Mouse (Mus musculus) olfactory bulb, adult 2 months (tissue): ENCODE measurements around the gene 4930544D05Rik.

Source experiments
- CTCF ChIP-seq: fragments of 200-500 bp; IDR thresholded peaks from 2 replicates; pipeline ENCODE4 v1.5.1; 2012; ENCODE audit warnings: low read depth, mild to moderate bottlenecking, low read length, moderate library complexity; ENCODE audit not compliant: insufficient read depth
- POLR2A ChIP-seq: fragments of 200-500 bp; IDR thresholded peaks from 2 replicates; pipeline ENCODE4 v1.6.1; 2012; ENCODE audit warnings: mild to moderate bottlenecking, low read depth, low read length, moderate library complexity; ENCODE audit not compliant: insufficient read depth

GRCm38 (mm10) chr11:70645461-70646258, 30.0 kb downstream of the 4930544D05Rik start:
- TF ChIP-seq CTCF (no peak), POLR2A (no peak)
